Mouse (Mus musculus) forebrain, embryonic 10.5 days (tissue): Measurements from ENCODE around the gene Sgo1. TPM values are rescaled to one million over a fixed set of nuclear protein-coding genes. Genes with fewer than 3 reads are reported as not detected.
A peak's percentile ranks its signal among the peaks of the same experiment; 100 is the strongest.
"Not testable (repeated sequence)": the region's sequence is repeated elsewhere in the genome, so short reads cannot be mapped to it uniquely, and the experiment has no call there.

ENCODE experiments used
- DNase-seq: peaks from one replicate; pipeline ENCODE4 v3.0.0-alpha.2; 2017; ENCODE audit warnings: low spot score; ENCODE audit errors: extremely low spot score
- H3K27ac ChIP-seq: fragments of 300-500 bp; sonication (generic); 2 replicates; pipeline ENCODE4 v1.5.1; 2016; ENCODE audit warnings: mild to moderate bottlenecking
- H3K27me3 ChIP-seq: fragments of 300-500 bp; sonication (generic); 2 replicates; pipeline ENCODE4 v1.6.1; 2016; ENCODE audit warnings: mild to moderate bottlenecking; ENCODE audit not compliant: poor library complexity, severe bottlenecking
- H3K36me3 ChIP-seq: fragments of 300-500 bp; sonication (generic); replicated peaks from 2 replicates; pipeline ENCODE4 v1.6.1; 2016; ENCODE audit warnings: mild to moderate bottlenecking, moderate library complexity
- H3K4me1 ChIP-seq: fragments of 300-500 bp; sonication (generic); 2 replicates; pipeline ENCODE4 v1.6.1; 2016
- H3K4me3 ChIP-seq: fragments of 300-500 bp; sonication (generic); 2 replicates; pipeline ENCODE4 v1.5.1; 2016; ENCODE audit warnings: mild to moderate bottlenecking, moderate library complexity
- H3K9me3 ChIP-seq: fragments of 300-500 bp; sonication (generic); 2 replicates; pipeline ENCODE4 v1.6.1; 2016; ENCODE audit warnings: mild to moderate bottlenecking, moderate library complexity
- WGBS: fragments of 180-500 bp; shearing (Covaris S2); methylation state at CpG from one replicate; pipeline ENCODE4 v1.1.7; 2016; 5-methylcytosine and 5-hydroxymethylcytosine counted together
- polyA plus RNA-seq: library from polyadenylated mRNA; unstranded; fragments of >200 nt; fragmentation: Nextera tagmentation; extraction: Ambion mirVana; gene quantifications from 2 replicates; pipeline ENCODE4 v1.2.1, GENCODE M21; 2016

Gene Sgo1
- polyA plus RNA-seq: 47.3 and 54.9 TPM in 2 replicates

DNA sequence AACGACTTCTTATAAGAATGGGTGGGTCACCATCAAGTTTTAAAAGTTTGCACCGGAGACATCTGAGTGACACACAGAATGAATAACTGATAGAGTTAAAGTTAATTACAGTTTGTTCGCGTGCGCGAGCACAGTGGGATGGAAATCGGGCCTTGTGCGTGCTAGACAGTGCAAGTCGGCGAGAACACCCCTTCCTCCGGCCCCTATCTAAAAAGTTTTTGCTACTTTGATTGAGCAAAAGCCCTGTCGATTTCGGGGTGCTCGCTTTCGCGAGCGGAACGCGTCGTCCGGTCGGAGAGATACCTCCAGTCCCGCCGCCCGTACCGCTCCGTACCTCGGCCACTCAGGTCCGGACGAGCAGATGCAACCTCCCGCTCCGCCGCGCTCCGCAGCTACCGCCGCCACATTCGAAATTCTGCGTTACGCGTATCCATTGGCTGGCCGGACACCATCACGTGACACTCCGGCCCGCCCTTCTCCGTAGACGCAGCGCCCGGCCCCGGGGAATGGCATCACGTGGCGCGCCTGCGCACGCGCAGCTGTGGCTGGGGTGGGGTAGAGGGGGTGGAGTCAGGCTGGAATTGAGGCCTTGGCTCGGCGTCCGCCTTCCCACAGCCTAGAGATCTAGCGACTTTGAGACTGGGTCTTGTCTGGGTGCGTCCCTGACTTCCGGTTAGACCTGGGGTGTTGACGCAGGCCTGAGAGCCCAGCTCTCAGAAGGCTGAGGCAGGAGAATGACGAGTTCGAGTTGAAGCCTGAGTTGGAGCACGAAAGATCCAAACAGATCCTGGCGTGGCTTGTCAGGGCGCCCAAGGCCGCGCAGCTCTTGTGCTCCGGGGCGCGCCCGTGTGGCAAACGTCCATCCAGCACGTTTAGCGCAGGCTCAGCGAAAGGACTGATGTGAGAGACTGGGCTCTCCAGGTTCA lies at the start of gene Sgo1:
TSS of gene Sgo1 (minus strand) at position 457 of the 926 bp plus-strand sequence.
- under 1% methylated on average over 78 of the region's 78 CpGs for WGBS
- H3K4me3 ChIP-seq: peak within 1 kb of the TSS; percentile 71
- H3K4me1 ChIP-seq: peaks cover 21% of the 10 kb centered on the region
- peak; percentile 99 for DNase-seq
- peaks cover 33% of the 10 kb centered on the region for H3K36me3 ChIP-seq
- peak within 1 kb of the TSS; percentile 97 for H3K27ac ChIP-seq
- no peaks in the 10 kb centered on the region for H3K9me3 ChIP-seq
- no peaks in the 10 kb centered on the region for H3K27me3 ChIP-seq

DNA sequence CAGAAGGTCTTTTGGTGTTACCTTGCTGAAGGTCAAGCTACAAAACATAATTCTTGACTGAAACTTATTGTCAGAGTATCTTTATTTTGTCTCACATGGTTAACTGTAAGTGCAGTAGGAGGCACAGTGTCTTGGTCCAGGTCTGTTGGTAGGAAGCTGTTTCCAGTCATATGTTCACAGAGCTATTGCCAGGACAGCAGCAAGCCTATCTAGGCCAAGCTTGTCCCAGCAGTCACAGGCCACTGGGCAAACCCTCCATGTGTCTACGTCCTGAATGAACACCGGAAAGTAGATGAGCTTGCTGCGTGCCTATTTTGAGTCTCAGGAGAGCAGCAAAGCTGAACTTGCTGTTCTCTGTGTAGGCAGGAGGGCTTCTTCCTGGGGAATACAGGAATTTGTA lies 29.8 kb upstream of the Sgo1 start:
- H3K9me3 ChIP-seq, H3K4me3 ChIP-seq, H3K27ac ChIP-seq, H3K27me3 ChIP-seq, H3K36me3 ChIP-seq, DNase-seq, H3K4me1 ChIP-seq: not testable (repeated sequence)
- 93% methylated on average over 3 of the region's 3 CpGs for WGBS

DNA sequence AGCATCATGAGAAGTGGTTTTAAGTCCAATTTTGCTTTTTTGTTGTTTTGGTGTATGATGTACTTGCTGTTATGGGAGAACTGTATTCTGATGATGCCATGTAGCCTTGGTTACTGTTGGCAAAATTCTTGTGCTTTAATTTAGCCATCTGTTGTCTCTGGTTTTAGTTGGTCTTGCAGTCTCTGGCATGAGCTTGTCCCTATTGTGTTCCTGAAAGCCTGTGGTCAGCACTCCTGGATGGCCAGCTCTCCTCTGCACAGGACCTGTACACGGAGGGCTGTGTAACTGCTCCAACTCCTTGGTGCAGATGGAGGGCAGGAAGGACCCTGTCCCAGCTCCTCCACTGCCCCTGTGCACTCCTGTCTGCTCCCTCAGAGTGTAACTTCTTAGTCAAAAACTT lies 29.3 kb upstream of the Sgo1 start:
- Histone ChIP-seq H3K36me3 (no peaks in the 10 kb centered on the region), H3K27ac (no peak overlapping the region), H3K4me3 (no peak overlapping the region), H3K4me1 (no peaks in the 10 kb centered on the region), H3K9me3 (no peaks in the 10 kb centered on the region), H3K27me3 (no peaks in the 10 kb centered on the region)
- WGBS: 82% methylated on average over 1 of the region's 1 CpGs
- DNase-seq: no peak

DNA sequence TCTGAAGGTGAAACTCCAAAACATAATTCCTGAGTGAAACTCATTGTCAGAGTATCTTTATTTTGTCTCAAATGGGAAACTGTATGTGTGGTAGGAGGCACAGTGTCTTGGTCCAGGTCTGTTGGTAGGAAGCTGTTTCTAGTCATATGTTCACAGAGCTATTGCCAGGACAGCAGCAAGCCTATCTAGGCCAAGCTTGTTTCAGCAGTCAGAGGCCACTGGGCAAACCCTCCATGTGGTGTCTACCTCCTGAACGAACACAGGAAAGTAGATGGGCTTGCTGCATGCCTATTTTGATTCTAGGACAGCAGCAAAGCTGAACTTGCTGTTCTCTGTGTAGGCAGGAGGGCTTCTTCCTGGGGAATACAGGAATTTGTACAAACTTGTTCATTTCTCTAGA lies 26.0 kb upstream of the Sgo1 start:
- H3K27ac ChIP-seq, H3K36me3 ChIP-seq, H3K9me3 ChIP-seq, H3K4me3 ChIP-seq, H3K4me1 ChIP-seq, H3K27me3 ChIP-seq, DNase-seq: not testable (repeated sequence)
- WGBS: 61% methylated on average over 1 of the region's 1 CpGs

DNA sequence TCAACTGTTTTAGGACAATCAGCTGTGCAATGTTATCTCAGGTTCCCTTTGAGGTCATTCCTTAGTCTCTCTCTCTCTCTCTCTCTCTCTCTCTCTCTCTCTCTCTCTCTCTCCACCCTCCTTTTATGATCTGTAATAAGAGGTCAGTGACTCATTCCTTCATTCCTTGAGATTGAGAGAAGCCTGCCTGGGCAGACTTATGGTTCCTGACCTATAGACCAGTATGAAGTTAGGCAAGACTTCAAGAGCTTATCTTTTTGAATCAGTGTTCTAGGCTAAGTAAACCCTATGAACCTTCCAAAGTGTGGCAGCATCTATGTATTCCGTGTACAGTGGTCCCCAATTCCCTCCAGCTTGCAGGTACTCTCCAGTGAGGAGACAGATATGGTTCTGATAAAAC lies 25.3 kb upstream of the Sgo1 start:
- Histone ChIP-seq H3K27ac (no peak overlapping the region), H3K36me3 (no peaks in the 10 kb centered on the region), H3K9me3 (no peaks in the 10 kb centered on the region), H3K27me3 (no peaks in the 10 kb centered on the region), H3K4me1 (no peaks in the 10 kb centered on the region), H3K4me3 (no peak overlapping the region)
- DNase-seq: no peak
- WGBS: 80% methylated on average over 1 of the region's 1 CpGs

DNA sequence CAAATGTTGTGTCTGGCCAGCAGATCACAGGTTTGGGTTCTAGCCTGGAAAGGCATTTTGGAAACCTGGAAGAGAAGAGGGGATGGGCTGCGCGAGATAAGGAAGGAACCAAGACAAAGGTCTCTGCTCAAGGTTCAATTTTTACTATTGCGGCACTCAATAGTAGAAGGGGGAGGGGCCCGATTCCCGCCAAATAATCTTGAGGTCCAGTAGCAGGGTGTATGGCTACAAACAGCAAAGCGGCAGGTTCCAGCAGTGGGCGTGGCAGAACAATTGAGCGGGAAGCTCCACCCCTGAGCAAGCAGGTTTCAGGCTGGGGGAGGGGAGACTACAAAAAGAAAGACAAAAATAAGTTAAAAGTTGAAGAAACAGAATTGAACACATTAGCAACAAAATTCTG lies 8.4 kb upstream of the Sgo1 start:
- 90% methylated on average over 8 of the region's 8 CpGs for WGBS
- not testable (repeated sequence) for H3K36me3 ChIP-seq

DNA sequence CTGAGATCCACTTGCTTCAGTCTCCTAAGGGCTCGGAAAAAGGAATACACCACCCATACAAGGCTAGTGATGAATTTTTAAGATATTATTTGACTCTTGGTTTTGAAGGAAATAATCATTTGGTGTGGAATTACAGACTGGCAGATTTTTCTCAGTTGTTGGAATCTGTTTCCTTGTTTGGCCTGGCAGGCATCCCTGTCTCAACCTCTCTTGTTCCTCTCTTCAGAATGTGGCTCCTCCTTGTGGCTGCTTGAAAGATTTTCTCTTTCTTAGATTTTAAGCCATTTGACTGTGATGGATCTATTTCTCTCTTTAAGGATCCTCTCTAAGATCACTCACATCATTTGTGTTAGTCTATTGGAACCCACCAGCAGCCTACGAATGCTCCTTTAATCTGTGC lies 4.9 kb upstream of the Sgo1 start:
- H3K36me3 ChIP-seq: no peaks in the 10 kb centered on the region
- WGBS: 80% methylated on average over 2 of the region's 2 CpGs
- H3K27me3 ChIP-seq: no peaks in the 10 kb centered on the region
- no peak for DNase-seq
- H3K27ac ChIP-seq: no peak overlapping the region
- peaks cover 8% of the 10 kb centered on the region for H3K4me1 ChIP-seq
- H3K4me3 ChIP-seq: no peak overlapping the region
- no peaks in the 10 kb centered on the region for H3K9me3 ChIP-seq

More for the DNA sequence above, 8.4 kb upstream of the Sgo1 start:
- not testable (repeated sequence) for H3K4me1 ChIP-seq, H3K27me3 ChIP-seq, H3K9me3 ChIP-seq, H3K27ac ChIP-seq, H3K4me3 ChIP-seq, DNase-seq

DNA sequence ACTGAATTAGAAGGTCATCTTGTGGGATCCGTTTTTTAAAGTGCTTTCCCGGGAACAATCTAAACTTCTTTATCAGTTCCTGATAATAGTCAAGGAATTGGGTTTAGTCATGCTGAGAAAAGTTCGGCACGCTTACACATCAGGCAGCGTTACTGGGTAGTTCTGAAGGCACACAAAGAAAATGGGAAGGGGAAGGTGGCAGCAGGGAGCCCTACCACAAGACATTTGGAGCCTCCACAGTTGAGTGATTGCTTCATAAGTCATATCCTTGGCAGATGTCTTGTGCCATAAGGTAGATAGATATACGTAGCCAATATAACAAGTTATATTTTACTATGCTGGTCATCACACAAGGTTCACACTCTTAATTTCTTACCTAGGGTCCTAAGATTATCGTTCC lies 813 bp upstream of the Sgo1 start:
- no peaks in the 10 kb centered on the region for H3K9me3 ChIP-seq
- peaks cover 21% of the 10 kb centered on the region for H3K4me1 ChIP-seq
- DNase-seq: no peak
- peak overlapping the region; percentile 97 for H3K27ac ChIP-seq
- H3K36me3 ChIP-seq: peaks cover 25% of the 10 kb centered on the region
- H3K4me3 ChIP-seq: peak overlapping the region; percentile 71
- 30% methylated on average over 7 of the region's 7 CpGs for WGBS
- H3K27me3 ChIP-seq: no peaks in the 10 kb centered on the region

DNA sequence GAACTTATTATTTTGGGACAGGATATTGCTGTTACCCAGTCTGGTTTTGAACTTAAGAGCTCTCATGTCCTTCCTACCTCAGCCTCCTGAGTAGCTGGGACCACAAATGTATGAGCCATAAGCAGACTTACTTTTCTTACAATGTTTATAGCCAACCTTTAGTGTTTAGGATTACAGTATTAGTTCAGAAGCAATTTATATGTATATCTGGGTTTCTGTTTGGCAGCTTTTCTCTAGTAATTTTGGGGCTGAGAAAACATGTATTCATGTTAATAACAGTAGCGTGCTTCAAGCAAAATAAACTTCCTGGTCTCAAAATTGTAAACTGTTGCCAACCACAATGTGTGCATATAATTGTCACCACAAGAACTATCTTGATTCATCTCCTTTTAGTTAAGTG lies 812 bp downstream of the Sgo1 start:
- Histone ChIP-seq H3K4me1 (peaks cover 21% of the 10 kb centered on the region), H3K9me3 (no peaks in the 10 kb centered on the region), H3K4me3 (peak overlapping the region; percentile 71), H3K27ac (peak overlapping the region; percentile 97), H3K27me3 (no peaks in the 10 kb centered on the region), H3K36me3 (peaks cover 41% of the 10 kb centered on the region)
- no peak for DNase-seq
- WGBS: 23% methylated on average over 1 of the region's 1 CpGs

DNA sequence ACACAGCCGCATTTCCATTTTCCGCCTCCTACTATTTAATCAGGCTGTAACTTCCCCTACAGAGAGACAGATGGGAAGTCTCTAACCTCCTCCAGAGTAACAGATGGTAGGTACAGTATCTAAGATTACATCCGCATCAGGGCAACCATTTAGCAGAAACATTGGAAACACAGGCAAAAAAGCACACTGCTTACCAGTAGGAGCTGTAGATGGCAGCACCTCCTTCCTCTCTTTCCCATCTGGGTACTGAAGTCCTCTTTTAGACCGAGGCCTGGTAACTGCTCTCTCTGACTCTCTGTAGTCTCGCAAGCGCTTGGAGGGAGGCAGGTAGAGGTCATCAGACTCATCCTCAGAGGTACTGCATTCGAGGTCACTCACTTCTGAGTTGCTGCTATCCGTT lies 10.4 kb downstream of the Sgo1 start:
- Histone ChIP-seq H3K36me3 (peaks cover 98% of the 10 kb centered on the region), H3K27me3 (no peaks in the 10 kb centered on the region), H3K9me3 (no peaks in the 10 kb centered on the region), H3K4me3 (no peak overlapping the region), H3K27ac (no peak overlapping the region), H3K4me1 (no peaks in the 10 kb centered on the region)
- DNase-seq: no peak
- WGBS: 90% methylated on average over 8 of the region's 8 CpGs

DNA sequence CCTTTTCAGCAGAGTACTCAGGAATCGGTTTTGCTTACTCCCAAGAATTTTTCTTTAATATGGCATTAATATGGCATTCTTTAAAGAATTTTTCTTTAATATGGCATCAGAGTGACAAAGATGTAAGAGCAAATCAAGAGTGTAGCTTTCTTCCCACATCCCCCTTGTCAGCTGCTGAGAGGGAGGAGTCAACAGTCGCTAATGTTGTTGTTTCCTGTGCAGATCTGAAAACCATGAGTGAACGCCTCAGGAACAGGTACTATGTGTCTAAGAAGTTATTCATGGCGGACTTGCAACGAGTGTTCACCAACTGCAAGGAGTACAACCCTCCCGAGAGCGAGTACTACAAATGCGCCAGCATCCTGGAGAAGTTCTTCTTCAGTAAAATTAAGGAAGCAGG lies 18.7 kb downstream of the Sgo1 start:
- DNase-seq: no peak
- Histone ChIP-seq H3K4me3 (no peak overlapping the region), H3K27me3 (no peaks in the 10 kb centered on the region), H3K9me3 (no peaks in the 10 kb centered on the region), H3K36me3 (peaks cover 74% of the 10 kb centered on the region), H3K4me1 (no peaks in the 10 kb centered on the region), H3K27ac (no peak overlapping the region)
- whole genome bisulfite sequencing: 94% methylated on average over 8 of the region's 8 CpGs

DNA sequence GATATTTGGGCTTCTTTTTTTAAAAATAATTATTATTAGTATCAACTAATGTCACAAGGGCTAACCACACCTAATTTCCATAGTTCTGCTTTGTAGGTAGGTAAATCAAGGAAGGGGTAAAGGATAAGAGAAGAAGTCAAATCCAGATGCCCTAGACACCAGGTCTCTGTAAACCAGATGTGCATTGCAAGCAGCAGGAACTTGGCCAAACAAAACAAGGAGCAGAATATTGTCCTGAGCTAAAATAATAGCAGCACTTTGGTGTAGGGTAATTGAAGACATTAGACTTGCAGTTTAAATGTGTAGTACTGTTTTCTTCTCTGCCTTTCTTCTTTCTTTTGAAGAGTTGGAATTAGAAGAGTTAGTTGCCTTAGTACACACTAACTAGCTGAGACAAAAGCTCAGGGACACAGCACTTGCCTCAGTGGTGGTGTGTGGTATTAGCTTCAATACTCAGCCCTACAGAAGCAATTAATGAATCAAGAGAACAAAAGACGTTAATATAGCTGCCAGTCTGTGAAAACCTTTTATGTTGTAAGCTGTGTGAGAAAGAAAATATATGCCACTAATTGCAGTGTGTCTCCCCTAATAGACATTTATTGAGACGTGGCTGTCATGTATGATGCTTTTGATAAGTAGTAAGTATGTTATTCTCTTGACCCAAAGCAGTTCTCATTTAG lies 24.3 kb downstream of the Sgo1 start:
- H3K36me3 ChIP-seq: peaks cover 34% of the 10 kb centered on the region
- no peaks in the 10 kb centered on the region for H3K9me3 ChIP-seq
- no peak overlapping the region for H3K27ac ChIP-seq
- H3K4me1 ChIP-seq: peaks cover 4% of the 10 kb centered on the region; the same call in 1 of the 2 replicates
- no peak overlapping the region for H3K4me3 ChIP-seq
- 56% methylated on average over 2 of the region's 2 CpGs for WGBS
- no peaks in the 10 kb centered on the region for H3K27me3 ChIP-seq
- no peak for DNase-seq

DNA sequence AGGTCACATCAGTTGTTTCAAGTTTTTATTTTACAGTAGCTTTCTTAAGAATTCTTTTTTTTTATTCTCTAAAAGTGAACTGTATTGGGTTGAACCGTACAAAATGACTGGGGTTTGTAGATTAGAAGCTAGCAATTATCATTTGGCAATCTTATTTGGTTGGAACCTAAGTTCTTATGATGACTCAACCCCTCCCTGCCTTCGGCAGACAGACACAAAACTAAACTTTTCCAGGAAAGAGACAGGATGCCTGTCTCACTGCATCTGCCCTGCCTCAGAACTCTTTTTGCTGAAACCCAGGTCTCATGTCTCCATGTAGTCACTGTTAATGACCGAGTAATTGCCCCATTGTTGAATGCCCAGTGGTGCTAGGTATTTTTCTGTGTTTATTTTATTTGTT lies 24.9 kb downstream of the Sgo1 start:
- H3K4me1 ChIP-seq: peaks cover 4% of the 10 kb centered on the region; the same call in 1 of the 2 replicates
- no peak overlapping the region for H3K27ac ChIP-seq
- H3K36me3 ChIP-seq: peaks cover 31% of the 10 kb centered on the region
- 90% methylated on average over 3 of the region's 3 CpGs for WGBS
- no peak overlapping the region for H3K4me3 ChIP-seq
- H3K9me3 ChIP-seq: no peaks in the 10 kb centered on the region
- DNase-seq: no peak
- no peaks in the 10 kb centered on the region for H3K27me3 ChIP-seq
